Mouse (Mus musculus): ENCODE data around the gene Narf. TPM values are rescaled to one million over a fixed set of nuclear protein-coding genes. Genes with fewer than 3 reads are reported as not detected.
A peak's percentile ranks its signal among the peaks of the same experiment; 100 is the strongest.

Gene Narf
- total RNA-seq (2022) = 100 to 1,000 TPM in 3 of 4 experiments, 10 to 100 TPM in 1; 92.0 to 138 (median 119) TPM

GRCm38 (mm10) chr11:121236564-121237344 lies at the start of gene Narf:
Narf (plus strand) TSS chr11:121237253.
- peak; percentile 99 to 100 for DNase-seq (ENCODE audit: low spot score in 2 of 2)

GRCm38 (mm10) chr11:121189681-121190080 lies 47.4 kb upstream of the Narf start:
- peak; percentile 29 to 40 for DNase-seq (ENCODE audit: low spot score in 2 of 2)

GRCm38 (mm10) chr11:121192742-121193141 lies 44.3 kb upstream of the Narf start:
- no peak for DNase-seq (ENCODE audit: low spot score in 2 of 2)

- no peak for DNase-seq (ENCODE audit: low spot score in 2 of 2)
These were observed 43.6 kb upstream of the Narf start for GRCm38 (mm10) chr11:121193415-121193814.

GRCm38 (mm10) chr11:121198622-121199021 lies 38.4 kb upstream of the Narf start:
- DNase-seq (ENCODE audit: low spot score in 2 of 2) = no peak

- DNase-seq (ENCODE audit: low spot score in 2 of 2) = no peak
These were observed 37.2 kb upstream of the Narf start for GRCm38 (mm10) chr11:121199851-121200250.

- no peak for DNase-seq (ENCODE audit: low spot score in 2 of 2)
These were observed 36.3 kb upstream of the Narf start for GRCm38 (mm10) chr11:121200781-121201180.

GRCm38 (mm10) chr11:121201436-121202198 lies 35.4 kb upstream of the Narf start:
- no peak for DNase-seq (ENCODE audit: low spot score in 2 of 2)

GRCm38 (mm10) chr11:121203859-121204160 lies 33.2 kb upstream of the Narf start:
- DNase-seq (ENCODE audit: low spot score in 2 of 2) = no peak

GRCm38 (mm10) chr11:121204161-121205006 lies 32.7 kb upstream of the Narf start, which contains the start of the genes Hexdc and Ogfod3:
Hexdc (plus strand) TSS chr11:121204433.
Ogfod3 (minus strand) TSS chr11:121204711.
- DNase-seq (ENCODE audit: low spot score in 2 of 2) = peak; percentile 87 to 93

GRCm38 (mm10) chr11:121216831-121217230 lies 20.2 kb upstream of the Narf start:
- peak; percentile 17 to 30 for DNase-seq (ENCODE audit: low spot score in 2 of 2)

GRCm38 (mm10) chr11:121219776-121220175 lies 17.3 kb upstream of the Narf start:
- no peak for DNase-seq (ENCODE audit: low spot score in 2 of 2)

- no peak for DNase-seq (ENCODE audit: low spot score in 2 of 2)
These were observed 16.3 kb upstream of the Narf start for GRCm38 (mm10) chr11:121220771-121221170.

GRCm38 (mm10) chr11:121221321-121222010 lies 15.6 kb upstream of the Narf start:
- DNase-seq (ENCODE audit: low spot score in 2 of 2) = no peak

- no peak for DNase-seq (ENCODE audit: low spot score in 2 of 2)
These were observed 8.7 kb upstream of the Narf start for GRCm38 (mm10) chr11:121228129-121229017.

GRCm38 (mm10) chr11:121229018-121229439 lies 8.0 kb upstream of the Narf start, which contains the start of gene Cybc1:
Cybc1 (minus strand) TSS chr11:121229322.
- DNase-seq (ENCODE audit: low spot score in 2 of 2) = peak; percentile 44 to 60

GRCm38 (mm10) chr11:121231191-121231590 lies 5.9 kb upstream of the Narf start:
- DNase-seq (ENCODE audit: low spot score in 2 of 2) = no peak

GRCm38 (mm10) chr11:121231628-121232291 lies 5.3 kb upstream of the Narf start:
- no peak for DNase-seq (ENCODE audit: low spot score in 2 of 2)

- no peak for DNase-seq (ENCODE audit: low spot score in 2 of 2)
These were observed 4.3 kb upstream of the Narf start for GRCm38 (mm10) chr11:121232706-121233105.

Data from gastrocnemius, adult 8-10 months (tissue).